Mouse (Mus musculus) C2C12 (cell line): ENCODE measurements at regions not wholly inside any gene's neighbourhood (a gene's known extent, or its start where the extent isn't known, plus 50 kb on each side); places are given as distances from the start of the nearest gene placed in this dataset.

Experiments used
- H3K27me3 ChIP-seq: one replicate; pipeline ENCODE4 v1.6.1; 2011; ENCODE audit not compliant: control insufficient read depth, insufficient read depth, insufficient read length
- H3K36me3 ChIP-seq: one replicate; pipeline ENCODE4 v1.6.1; 2011; ENCODE audit not compliant: control insufficient read depth, insufficient read depth
- H3K4me3 ChIP-seq: one replicate; pipeline ENCODE4 v1.5.1; 2011; ENCODE audit warnings: mild to moderate bottlenecking, control low read depth; ENCODE audit not compliant: poor library complexity, insufficient read depth, severe bottlenecking
- H3K79me2 ChIP-seq: one replicate; pipeline ENCODE4 v1.6.1; 2011; ENCODE audit not compliant: control insufficient read depth, insufficient read depth
- H3K79me3 ChIP-seq: one replicate; pipeline ENCODE4 v1.6.1; 2011; ENCODE audit warnings: low read depth, control low read depth
- H3ac ChIP-seq: one replicate; pipeline ENCODE3; 2011; ENCODE audit warnings: low read depth; ENCODE audit not compliant: control insufficient read depth, insufficient read length
- CEBPB ChIP-seq: IDR thresholded peaks from one replicate; pipeline ENCODE4 v1.6.1; 2011; ENCODE audit warnings: low read depth, mild to moderate bottlenecking, control low read depth, moderate library complexity
- CTCF ChIP-seq: IDR thresholded peaks from one replicate; pipeline ENCODE4 v1.5.1; 2011; ENCODE audit not compliant: control insufficient read depth, insufficient read depth, insufficient read length
- FOSL1 ChIP-seq: IDR thresholded peaks from one replicate; pipeline ENCODE4 v1.8.0; 2011; ENCODE audit warnings: mild to moderate bottlenecking, low read length; ENCODE audit not compliant: poor library complexity, insufficient read depth, severe bottlenecking
- MAX ChIP-seq: IDR thresholded peaks from one replicate; pipeline ENCODE4 v1.6.1; 2011; ENCODE audit warnings: mild to moderate bottlenecking, control low read depth
- MYOD1 ChIP-seq: IDR thresholded peaks from one replicate; pipeline ENCODE4 v1.6.1; 2011; ENCODE audit warnings: low read depth; ENCODE audit not compliant: control insufficient read depth, insufficient read length
- MYOG ChIP-seq: IDR thresholded peaks from one replicate; pipeline ENCODE4 v1.6.1; 2011; ENCODE audit not compliant: control insufficient read depth, insufficient read length; ENCODE audit errors: extremely low read depth
- USF1 ChIP-seq: IDR thresholded peaks from one replicate; pipeline ENCODE4 v1.6.1; 2011; ENCODE audit warnings: low read depth, mild to moderate bottlenecking, control low read depth, moderate library complexity

DNA sequence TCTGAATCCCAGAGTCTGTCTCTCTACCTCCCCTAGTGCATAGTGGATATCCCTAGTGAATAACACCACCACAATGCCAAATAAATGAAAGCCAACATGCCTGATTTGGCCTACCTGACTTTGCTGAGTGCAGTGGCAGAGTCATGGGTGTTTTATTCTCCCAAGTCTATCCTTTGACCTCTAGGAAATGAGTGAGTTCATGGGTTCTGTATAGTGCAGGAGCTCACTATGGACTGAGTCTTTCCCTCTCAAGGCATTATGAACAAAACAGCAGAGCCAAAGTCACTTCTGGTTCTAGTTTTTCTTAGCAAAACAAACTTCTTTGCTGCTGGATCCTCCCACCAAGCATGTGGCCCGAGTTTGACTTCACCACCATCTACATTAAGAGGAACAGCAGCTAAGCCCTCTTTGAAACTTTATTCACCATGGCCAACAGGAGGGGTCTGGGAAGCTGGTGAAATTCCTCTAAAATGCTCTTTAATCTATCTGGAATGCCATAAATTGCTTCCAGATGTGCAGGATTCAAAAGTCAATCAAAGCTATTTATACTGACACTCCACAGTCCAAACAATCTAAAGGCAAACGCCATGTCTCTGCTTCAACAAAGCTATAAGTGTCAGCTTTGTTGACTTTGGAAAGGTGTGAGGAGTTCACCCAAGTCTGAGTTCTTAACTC lies 145.9 kb upstream of the Rarb start:
- Histone ChIP-seq H3K36me3 (no peaks in the 10 kb centered on the region), H3K79me2 (no peaks in the 10 kb centered on the region), H3K4me3 (no peak overlapping the region), H3K27me3 (no peaks in the 10 kb centered on the region), H3K79me3 (no peaks in the 10 kb centered on the region), H3ac (no peak overlapping the region)
- TF ChIP-seq CEBPB (no peak), FOSL1 (no peak), MYOD1 (no peak), MAX (no peak), USF1 (no peak), MYOG (no peak), CTCF (no peak)

DNA sequence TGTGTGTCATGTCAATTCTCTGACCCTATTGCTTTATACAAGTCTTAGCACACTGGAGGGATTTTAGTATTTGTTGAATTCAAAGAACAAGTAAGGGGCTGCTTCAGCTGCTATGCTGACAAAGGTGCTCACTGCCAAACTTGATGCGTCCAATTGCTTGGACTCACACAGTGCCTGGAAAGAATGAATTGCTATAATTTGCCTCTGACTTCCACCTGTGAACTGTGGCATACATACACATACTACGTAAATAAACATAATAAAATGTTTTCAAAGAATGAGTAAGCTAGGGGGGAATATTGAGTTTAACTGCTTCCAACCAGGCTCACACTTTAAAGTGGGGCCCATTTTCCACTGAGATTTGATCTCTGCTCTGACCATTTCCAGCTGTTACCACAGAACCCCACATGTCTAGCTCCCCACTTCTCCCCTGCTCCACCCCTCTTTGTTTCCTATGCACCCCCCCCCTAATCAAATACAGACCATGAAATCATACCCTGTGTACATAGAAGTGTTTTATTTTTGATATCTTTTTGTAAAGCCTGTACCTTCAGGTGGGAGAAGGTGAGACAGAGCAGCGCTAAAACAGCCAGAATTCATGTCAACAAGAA lies 143.4 kb upstream of the Rarb start:
- Histone ChIP-seq H3ac (no peak overlapping the region), H3K36me3 (no peaks in the 10 kb centered on the region), H3K27me3 (no peaks in the 10 kb centered on the region), H3K79me3 (no peaks in the 10 kb centered on the region), H3K4me3 (no peak overlapping the region), H3K79me2 (no peaks in the 10 kb centered on the region)
- TF ChIP-seq MYOD1: no peak
- TF ChIP-seq FOSL1: no peak
- TF ChIP-seq CEBPB: no peak
- TF ChIP-seq CTCF: no peak
- no peak for TF ChIP-seq USF1
- no peak for TF ChIP-seq MAX
- no peak for TF ChIP-seq MYOG

DNA sequence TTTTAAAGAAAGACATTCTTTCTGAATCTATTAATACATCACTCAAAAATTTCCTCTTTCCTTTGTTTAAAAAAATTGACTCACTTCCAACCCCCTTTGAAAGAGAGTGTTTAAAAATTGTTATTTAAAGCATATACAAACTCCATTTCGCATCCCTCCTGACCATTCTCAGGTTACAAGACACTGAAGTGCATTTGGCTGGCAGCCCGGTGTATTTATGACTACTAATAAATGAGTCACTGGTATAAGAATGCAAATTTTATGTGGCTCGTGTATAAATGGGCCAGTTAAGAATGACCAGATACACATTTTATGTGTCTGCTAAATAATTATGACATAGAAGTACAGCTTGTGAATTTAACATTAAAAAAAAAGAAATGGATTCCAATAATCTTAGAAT lies 138.8 kb upstream of the Rarb start:
- no peaks in the 10 kb centered on the region for H3K79me2 ChIP-seq
- no peaks in the 10 kb centered on the region for H3K27me3 ChIP-seq
- H3K4me3 ChIP-seq: no peak overlapping the region
- no peaks in the 10 kb centered on the region for H3K36me3 ChIP-seq
- H3ac ChIP-seq: no peak overlapping the region
- no peaks in the 10 kb centered on the region for H3K79me3 ChIP-seq
- TF ChIP-seq FOSL1 (peak; percentile 38), MYOD1 (no peak)

DNA sequence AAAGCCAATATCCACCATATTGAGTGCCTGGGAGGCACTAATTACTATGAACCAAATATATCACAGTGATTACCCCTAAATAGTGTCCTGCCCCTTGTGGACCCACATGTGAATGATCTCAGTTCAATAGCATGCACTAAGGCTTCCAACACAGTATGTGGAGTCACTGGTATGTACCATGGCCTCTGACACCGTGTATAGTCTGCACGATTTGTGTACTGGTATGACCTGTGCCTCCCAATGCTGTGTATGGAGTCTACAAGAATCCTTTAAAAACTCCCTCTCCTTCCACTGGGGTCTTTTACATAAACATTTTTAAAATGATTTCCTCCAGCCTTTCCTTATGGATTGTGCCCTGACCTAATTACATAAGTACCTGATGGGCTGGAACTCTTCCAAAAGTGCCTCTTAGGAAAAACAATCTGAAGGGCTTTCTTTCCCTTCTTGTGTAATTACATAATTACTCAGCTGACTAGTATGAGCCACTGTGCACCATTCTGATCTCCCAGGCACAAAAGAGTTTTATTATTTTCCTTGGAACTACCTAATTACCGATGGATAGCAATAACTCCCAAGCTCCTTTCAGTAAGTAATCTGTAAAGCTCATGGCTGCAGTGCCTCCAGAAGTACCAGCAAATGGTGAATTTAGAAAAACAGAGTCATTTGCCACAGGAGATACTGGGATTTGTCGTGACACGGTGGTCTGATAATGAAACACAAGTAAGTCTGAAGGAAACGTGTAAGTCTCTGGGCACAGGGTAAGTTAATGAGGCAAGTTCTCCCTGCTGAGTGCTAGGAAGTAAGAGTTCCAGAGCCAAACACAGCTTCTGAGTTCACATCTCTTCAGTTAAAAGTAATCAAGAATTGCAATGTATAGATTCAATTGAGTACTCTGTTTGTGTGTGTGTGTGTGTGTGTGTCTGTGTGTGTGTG lies 135.8 kb upstream of the Rarb start:
- no peak for TF ChIP-seq MAX
- no peak for TF ChIP-seq FOSL1
- no peak for TF ChIP-seq USF1
- no peak for TF ChIP-seq MYOD1
- TF ChIP-seq CEBPB: no peak
- TF ChIP-seq MYOG: no peak
- TF ChIP-seq CTCF: no peak
- H3K27me3 ChIP-seq: no peaks in the 10 kb centered on the region
- no peaks in the 10 kb centered on the region for H3K36me3 ChIP-seq

DNA sequence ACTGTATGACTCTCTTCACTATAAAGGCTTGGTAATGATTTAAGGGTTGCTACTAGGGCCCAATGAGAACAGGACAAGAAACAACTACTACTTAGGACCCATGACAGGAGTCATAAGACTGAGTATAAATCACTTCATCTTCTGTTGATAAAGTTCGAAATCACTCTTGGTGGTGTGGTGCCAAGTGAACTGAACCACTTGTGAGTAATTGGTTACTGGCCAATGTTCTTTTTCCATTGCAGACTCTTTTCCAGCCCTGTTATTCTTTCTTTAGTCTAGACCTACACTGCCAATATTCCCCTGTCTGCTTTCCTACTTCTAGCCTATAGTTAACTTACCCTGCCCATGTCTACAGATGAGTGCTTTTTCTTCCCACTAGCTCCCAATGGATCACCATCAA lies 129.8 kb upstream of the Rarb start:
- no peak overlapping the region for H3ac ChIP-seq
- no peak for TF ChIP-seq MYOG
- TF ChIP-seq FOSL1: no peak
- TF ChIP-seq MAX: no peak
- no peak for TF ChIP-seq USF1
- no peak for TF ChIP-seq MYOD1
- TF ChIP-seq CEBPB: no peak
- no peak for TF ChIP-seq CTCF
- no peaks in the 10 kb centered on the region for H3K79me3 ChIP-seq
- H3K27me3 ChIP-seq: no peaks in the 10 kb centered on the region
- H3K4me3 ChIP-seq: no peak overlapping the region
- no peaks in the 10 kb centered on the region for H3K79me2 ChIP-seq
- no peaks in the 10 kb centered on the region for H3K36me3 ChIP-seq

More for the DNA sequence above, 135.8 kb upstream of the Rarb start:
- no peak overlapping the region for H3K4me3 ChIP-seq
- H3K79me3 ChIP-seq: no peaks in the 10 kb centered on the region
- H3ac ChIP-seq: no peak overlapping the region
- no peaks in the 10 kb centered on the region for H3K79me2 ChIP-seq
